Mouse (Mus musculus) CD4-positive, CD25-positive, alpha-beta regulatory T cell, adult 2 months (primary cell): Measurements from ENCODE around the gene Crebbp.
"Not testable (repeated sequence)": the region's sequence is repeated elsewhere in the genome, so short reads cannot be mapped to it uniquely, and the experiment has no call there.

Experiments used
- DNase-seq: peaks from one replicate; pipeline ENCODE4 v3.0.0-alpha.2; 2012; ENCODE audit warnings: low read depth, low spot score

The Crebbp gene

DNA sequence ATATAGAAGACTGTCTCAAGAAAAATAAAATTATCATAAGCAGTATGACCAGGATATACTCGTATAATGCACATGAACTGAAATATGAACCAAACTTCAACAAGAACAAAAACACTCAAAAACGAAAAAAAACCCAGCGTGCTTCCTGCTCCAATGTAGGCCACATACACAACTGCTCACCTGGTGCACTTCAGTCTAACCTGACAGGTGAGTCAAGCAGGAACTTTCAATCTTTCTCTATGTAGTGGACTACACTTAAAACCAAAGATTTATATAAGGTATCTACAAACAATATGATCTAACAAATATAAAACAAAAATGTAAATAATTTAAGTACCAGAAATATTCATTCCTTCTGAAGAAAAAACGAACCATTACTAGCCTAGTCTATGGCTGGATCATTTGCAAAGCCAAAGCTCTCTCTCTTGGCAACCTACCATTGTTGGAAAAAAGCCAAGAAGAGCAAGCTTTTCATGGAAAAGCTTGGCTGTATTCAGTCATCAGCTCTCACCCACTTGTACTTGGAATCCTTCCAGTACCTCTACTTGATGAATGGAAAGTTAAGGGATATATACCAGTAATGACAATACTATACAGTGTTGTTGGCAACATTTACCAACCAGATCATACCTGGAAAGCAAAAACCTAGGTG, 53.4 kb downstream of the Crebbp start:
- no peak for DNase-seq

DNA sequence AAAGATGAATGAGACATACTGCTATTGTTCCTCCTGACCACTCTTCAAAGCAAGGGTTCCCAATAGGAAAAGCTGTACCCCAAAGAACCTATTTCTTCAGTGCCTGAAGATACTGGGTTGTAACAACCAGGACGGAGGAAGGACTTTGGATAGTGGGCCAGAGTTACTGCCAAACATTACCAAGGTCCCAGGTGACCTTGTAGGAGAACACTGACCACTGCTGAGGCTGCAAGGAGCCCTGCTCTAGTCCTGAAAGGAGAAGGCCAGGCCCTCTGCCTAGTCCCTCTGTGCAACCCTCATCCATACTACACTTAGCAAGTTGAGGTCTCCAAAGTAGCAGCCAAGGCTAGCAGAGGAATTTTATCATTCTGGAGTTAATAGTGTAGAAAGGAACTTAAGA, 60.7 kb downstream of the Crebbp start:
- DNase-seq = no peak

- no peak for DNase-seq
Observed at GRCm38 (mm10) chr16:4138541-4138940, 75.3 kb downstream of the Crebbp start.

GRCm38 (mm10) chr16:4133754-4134153, 80.0 kb downstream of the Crebbp start:
- no peak for DNase-seq

DNA sequence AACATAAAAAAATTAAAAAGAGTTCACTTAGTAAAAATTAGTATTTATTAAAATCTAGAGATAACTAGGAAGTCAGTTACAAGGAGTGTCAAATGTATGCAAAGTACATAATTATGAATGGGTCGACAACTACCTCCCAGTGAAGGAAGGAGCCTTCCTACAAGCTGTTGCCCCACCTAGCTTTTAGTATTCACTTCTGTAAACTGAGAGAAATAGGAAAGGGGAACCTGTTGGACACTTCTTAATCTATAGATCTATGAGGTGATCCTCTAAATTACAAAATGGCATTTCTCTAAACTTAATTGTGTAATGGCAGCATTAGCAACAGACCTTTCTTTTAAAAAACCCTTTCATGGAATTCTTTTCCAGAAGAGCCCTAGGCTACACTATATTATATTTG, 84.9 kb downstream of the Crebbp start:
- DNase-seq = no peak

DNA sequence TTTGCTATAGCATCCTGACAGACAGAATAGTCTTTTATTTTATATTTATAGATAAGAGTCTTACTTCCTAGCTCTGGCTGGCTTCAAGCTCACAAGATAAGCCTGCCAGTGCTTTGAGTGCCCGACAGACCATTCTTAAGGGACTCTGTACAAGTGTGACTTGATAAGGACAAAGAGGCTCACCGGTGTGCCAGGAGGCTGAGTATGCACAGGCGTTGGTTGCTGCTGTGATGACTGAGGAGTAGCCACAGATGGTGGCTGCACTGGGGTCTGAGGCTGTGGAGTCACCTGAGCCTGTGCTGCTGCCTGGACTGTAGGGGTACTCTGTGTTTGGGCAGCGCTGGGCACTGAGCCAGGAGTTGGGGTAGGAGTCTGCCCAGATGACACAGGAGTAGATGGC, 96.7 kb downstream of the Crebbp start:
- DNase-seq = no peak

DNA sequence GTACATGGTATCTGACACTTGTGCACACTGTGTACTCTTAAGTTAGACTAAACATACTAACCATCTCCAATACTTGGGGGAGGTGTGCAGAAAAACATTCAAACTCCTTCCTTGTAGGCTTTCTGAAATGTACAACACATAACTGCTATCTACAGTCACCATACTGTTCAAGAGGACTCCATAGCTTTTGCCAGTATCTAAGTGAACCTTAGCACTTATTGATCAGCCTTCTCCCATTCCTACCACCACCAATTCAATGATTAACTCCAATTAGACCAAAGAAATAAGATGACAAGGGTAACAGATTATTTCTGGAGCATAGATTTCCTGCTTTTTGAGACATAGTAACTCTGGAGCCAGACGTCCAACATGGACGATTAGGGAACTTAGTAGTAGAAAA, 113.4 kb downstream of the Crebbp start:
- DNase-seq = no peak

DNA sequence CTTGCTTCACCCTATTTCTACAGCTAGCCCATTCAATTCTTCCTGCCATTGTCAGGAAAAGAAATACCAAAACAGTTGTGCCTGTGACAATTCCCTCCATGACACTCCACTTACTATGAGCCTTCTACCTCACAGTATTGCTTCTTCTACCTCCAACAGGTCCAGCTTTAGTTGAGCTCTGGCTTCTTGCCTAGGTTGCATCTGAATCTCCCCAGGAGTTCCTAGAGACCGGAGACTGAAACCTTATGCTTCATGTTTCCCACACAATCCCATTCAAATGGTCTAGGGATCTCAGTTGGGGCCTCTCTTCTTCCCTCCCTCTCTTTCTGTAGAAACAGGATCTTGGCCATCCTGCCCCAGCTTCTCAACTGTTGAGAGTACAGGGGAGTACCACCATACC, 116.3 kb downstream of the Crebbp start:
- DNase-seq = no peak

GRCm38 (mm10) chr16:4096898-4097297, 116.9 kb downstream of the Crebbp start:
- no peak for DNase-seq

DNA sequence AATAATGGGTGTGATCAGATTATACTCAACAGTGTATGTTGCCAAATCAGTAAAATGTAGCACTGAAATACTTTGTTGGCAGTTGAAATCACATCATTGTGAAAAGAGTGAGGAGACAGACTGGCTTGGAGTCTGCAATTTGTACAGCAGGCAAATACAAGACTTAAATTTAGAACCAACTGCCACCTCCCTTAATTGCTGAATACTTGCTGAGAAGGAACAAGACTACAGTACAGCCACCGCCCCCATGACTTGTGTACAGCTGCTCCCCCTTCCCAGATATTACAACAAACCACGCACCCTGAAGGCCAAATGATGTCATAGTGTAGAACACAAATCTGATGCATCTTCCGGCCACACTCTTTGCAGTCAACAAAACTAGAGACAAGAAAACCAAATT, 117.7 kb downstream of the Crebbp start:
- DNase-seq = no peak

DNA sequence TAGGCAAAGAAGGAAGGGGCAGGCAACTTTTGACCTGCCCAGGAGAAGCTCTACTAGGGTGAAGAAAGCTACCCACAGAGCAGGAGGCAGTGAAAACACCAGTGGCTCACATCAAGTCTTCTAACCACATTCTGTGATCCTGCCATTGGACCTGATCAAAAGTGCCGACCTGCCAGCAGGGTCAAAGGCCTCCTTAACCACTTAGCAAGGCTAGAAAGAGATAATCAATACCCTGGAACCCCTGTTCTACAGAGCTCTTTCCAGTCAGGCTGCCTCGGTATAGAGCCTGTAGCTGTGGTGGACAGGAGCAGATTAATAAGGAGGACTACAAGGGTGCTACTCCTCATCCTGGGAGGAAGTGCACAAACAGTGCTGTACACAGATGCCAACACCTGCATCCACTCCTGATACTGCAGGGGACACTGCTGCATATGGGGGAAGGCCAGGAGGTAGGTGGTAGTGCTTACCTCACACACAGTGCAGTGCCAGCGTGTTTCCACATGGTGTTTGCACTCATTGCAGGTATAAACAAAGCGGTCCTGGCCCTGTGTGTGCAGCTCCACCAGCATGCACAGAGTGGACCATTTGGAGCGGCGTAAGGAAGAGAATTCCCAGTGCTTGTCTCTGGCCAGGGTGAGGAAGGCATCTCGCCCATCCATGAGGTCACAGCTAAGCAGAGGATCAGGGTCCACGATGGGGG, 126.4 kb downstream of the Crebbp start:
- DNase-seq = no peak

DNA sequence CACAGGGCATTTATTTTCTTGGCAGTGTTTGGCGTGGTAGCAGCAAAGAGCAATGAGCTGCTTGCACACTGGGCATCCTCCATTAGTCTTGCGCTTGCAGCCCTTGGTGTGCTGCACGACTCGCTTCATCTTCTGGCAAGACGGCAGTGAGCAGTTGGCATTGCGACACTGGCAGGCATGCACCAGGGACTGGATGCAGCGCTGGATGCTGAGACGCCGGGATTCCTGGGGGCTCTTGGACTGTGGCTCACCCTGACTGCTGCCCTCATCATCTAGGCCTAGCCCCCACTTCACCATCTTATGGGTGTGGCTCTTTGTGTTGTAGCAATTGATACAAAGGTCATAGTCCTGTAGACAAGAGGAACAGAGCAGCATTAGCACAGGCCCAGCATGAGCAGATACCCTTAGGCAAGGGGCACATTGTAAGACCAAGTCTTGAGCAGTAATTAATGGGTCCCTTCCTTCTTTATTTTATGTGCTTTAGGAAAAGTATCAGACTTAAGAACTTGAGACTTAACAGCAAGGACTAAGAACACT, 127.9 kb downstream of the Crebbp start:
- DNase-seq = no peak

GRCm38 (mm10) chr16:4085051-4085450, 128.7 kb downstream of the Crebbp start:
- no peak for DNase-seq

- not testable (repeated sequence) for DNase-seq
Observed at GRCm38 (mm10) chr16:4080419-4080818, 133.4 kb downstream of the Crebbp start.

DNA sequence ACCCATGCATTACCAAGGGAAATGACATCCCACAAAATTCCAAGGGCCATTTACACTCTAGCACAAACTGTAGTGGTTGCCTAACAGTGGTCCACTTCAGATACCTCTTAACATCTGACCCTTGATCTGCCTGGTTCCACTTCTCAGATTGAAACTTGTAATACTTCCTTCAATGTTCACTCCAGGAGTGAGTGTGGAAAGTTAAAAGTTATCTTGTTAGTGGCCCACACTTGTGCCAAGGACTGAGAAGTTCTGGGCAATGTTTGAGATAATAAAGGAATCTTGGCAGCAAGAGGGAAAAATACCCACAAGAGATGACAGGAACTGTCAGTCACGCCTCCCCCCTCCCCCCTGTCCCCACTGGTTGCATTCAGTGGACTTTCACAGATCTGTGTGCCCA, 134.1 kb downstream of the Crebbp start:
- DNase-seq = no peak

DNA sequence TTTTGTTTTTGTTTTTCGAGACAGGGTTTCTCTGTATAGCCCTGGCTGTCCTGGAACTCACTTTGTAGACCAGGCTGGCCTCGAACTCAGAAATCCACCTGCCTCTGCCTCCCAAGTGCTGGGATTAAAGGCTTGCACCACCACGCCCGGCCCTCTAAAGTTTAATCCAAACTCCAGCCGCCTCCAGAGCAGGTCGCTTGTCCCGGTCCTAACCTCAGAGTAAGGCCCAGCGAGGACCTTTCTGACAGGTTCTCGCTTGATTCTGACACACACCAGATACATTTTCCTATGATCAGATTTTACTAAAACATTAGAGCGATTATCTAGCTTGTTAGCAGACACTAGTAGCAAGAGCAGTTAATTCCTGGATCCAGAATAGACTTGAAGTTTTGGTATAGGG, 135.5 kb downstream of the Crebbp start:
- peak; percentile 5 for DNase-seq

DNA sequence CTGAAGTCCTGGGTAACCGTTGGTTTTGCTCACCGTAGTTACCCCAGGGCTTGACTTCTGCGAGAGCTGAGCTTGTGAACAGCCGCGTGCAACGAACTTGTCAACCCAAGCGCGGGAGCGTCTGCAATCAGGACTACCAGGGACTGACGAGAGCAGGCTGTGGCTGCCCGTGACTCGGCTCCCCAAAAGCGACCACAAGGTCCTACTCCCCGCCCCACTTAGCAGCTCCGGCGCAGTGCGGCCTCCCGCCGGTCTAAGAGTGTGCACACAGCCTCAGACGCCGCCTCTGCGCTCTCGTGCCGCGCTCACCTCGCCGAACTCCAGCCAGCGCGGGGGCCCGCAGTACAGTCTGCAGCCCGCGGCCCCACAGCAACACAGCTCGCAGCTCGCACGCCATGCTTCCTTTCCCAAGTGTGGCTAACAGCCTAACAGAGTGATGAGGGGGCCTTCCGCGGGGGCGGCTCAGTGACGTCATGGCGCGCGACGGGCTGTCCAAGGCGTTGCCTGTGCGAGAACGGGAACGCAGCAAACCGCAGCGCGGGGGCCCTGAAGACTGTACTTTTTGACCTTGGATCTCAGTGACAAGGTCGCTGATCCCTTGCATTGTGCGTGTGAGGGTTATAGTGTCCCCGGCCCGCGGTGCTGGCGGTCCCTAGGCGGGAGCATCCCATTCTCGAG, 136.3 kb downstream of the Crebbp start, which contains the start of gene Trap1:
Gene Trap1, minus strand, starts transcription at position 444 of the 678 bp plus-strand sequence.
- peak; percentile 96 for DNase-seq

DNA sequence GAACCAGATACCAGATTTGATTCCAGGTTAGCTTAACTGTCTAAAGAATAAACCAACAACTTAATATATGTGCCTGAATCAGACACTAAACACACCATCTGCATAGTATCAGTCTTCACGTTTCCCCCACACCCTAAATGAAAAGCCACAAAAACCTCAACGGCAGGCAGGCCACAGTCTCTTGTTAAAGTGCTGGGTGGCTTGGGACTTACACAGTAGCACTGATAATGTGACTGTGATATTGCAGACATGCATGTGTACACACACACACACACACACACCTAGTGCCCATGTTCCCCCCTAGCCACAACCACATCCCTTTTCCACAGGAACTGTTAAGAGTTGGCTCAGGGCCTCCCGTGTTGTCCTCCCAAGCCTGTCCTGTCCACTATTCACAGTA, 139.0 kb downstream of the Crebbp start:
- DNase-seq = peak; percentile 18

- no peak for DNase-seq
Observed at GRCm38 (mm10) chr16:4074297-4074696, 139.5 kb downstream of the Crebbp start.

DNA sequence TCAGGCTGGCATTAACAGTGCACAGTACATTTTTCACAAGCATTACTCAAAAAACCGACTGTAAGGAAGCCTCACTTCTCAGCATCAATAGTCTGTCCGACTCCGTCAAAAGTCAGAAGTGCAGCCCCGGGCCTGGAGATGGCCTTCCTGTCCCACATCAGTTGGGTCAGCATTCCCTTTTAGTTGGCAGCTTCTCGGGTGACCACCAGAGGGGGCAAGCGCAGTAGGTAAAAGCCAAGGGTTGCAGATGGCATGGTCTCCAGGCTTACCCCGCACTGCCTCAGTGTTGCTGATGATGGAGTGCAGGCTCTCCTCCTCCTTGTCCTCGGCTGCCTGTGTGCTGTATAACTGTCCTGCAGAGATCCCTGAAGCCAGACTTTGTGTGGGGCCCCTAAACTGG, 145.2 kb downstream of the Crebbp start:
- DNase-seq = peak; percentile 71

DNA sequence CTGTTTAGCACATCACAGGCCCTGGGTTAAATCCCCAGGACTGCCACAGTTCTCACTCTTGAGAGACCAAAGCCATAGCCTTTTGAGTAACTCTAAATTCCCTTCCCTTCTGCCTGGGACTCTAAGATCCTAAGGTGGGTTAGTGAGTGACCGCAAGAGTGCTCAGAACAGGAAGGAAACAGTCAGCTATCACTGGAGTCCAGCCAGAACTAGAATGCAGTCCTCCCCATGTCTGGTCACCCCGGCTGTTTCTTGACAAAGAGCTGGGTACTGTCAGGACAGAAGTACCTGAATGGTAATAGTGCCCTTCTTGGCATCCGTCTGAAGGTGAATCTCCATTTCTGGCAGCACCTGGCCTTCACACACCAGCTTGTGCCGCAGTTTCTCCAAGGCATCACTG, 148.9 kb downstream of the Crebbp start:
- DNase-seq = no peak

DNA sequence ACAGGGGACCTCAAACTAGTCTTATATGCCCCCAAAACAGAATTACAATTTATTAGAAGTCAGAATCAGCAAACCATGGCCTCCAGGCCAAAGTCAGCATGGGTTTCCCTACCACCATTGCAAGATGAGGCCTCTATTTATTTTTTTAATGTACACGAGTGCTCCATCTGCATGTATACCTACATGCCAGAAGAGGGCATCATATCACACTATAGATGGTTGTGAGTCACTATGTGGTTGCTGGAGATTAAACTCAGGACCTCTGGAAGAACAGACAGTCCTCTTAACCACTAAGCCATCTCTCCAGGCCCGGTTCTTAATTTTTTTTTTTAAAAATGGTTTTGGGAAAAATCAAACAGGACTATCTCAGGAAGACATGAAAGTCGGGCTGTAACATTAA, 160.0 kb downstream of the Crebbp start:
- no peak for DNase-seq

DNA sequence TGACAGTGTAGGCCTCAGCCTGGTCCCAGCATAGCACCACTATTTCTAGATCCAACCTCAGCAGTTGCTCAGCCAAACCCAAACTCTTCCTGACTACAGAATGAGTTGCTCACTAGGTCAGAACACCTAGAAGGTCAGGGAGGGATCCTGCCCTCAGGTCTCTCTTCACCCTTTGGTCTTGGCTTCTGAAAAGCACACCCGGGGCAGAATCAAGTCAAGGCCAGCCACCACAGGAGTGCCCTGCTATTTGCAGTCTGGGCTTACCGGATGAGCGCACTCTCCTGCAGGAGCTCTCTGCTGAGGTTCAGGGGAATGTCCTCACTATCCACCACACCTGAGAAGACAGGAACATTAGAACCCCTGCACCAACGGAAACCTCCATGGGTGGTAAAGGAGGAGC, 161.2 kb downstream of the Crebbp start:
- DNase-seq = no peak
